Mouse (Mus musculus) heart, adult 2 months (tissue): Measurements from ENCODE around the gene Gjb3. TPM values are rescaled to one million over a fixed set of nuclear protein-coding genes. Genes with fewer than 3 reads are reported as not detected.

Experiments used
- DNase-seq, 2 experiments: peaks; one replicate each; pipeline ENCODE4 v3.0.0; 2021
- H3K27ac ChIP-seq: fragments of 200-600 bp; 2 replicates; pipeline ENCODE4 v1.8.1; 2022
- H3K27me3 ChIP-seq: fragments of 200-500 bp; 2 replicates; pipeline ENCODE4 v1.6.1; 2012; ENCODE audit warnings: mild to moderate bottlenecking, low read length, inconsistent platforms, mixed read lengths; ENCODE audit not compliant: control insufficient read depth, insufficient read depth
- H3K36me3 ChIP-seq: fragments of 200-500 bp; 2 replicates; pipeline ENCODE4 v1.6.1; 2012; ENCODE audit warnings: low read length, inconsistent platforms; ENCODE audit not compliant: control insufficient read depth, insufficient read depth
- H3K4me1 ChIP-seq: fragments of 200-500 bp; 2 replicates; pipeline ENCODE4 v1.6.1; 2011; ENCODE audit warnings: low read length; ENCODE audit not compliant: control insufficient read depth, insufficient read depth
- H3K4me3 ChIP-seq: fragments of 200-600 bp; 2 replicates; pipeline ENCODE4 v1.8.1; 2022
- H3K79me2 ChIP-seq: fragments of 200-500 bp; replicated peaks from 2 replicates; pipeline ENCODE4 v1.6.1; 2012; ENCODE audit warnings: mild to moderate bottlenecking, inconsistent platforms, low read length, moderate library complexity, mixed read lengths; ENCODE audit not compliant: control insufficient read depth, insufficient read depth
- H3K9ac ChIP-seq: fragments of 200-500 bp; 2 replicates; pipeline ENCODE4 v1.6.1; 2012; ENCODE audit warnings: low read depth, mild to moderate bottlenecking, control low read depth, inconsistent platforms, low read length, mixed read lengths
- CTCF ChIP-seq: fragments of 200-600 bp; IDR thresholded peaks from 2 replicates; pipeline ENCODE4 v1.8.1; 2022; ENCODE audit warnings: antibody characterized with exemption, mild to moderate bottlenecking, moderate library complexity
- EP300 ChIP-seq: fragments of 200-500 bp; IDR thresholded peaks from 2 replicates; pipeline ENCODE4 v1.6.1; 2011; ENCODE audit warnings: low read depth, low read length, control low read depth; ENCODE audit not compliant: insufficient read depth
- POLR2A ChIP-seq: fragments of 200-500 bp; IDR thresholded peaks from 2 replicates; pipeline ENCODE4 v1.6.1; 2011; ENCODE audit warnings: mild to moderate bottlenecking, low read depth, low read length, control low read depth; ENCODE audit not compliant: insufficient read depth
- WGBS: fragments of 180-500 bp; shearing (Covaris S2); methylation state at CpG from one replicate; pipeline ENCODE4 v1.1.7; 2018; 5-methylcytosine and 5-hydroxymethylcytosine counted together
- intact Hi-C: fragments of 180-260 bp; cut with DNase I; formaldehyde crosslinking; loops from one replicate; pipeline ENCODE4 v1.15.1; 2025
- polyA plus RNA-seq: library from polyadenylated mRNA; depleted of rRNA; stranded (reverse); fragments of >200 nt; gene quantifications from 2 replicates; pipeline ENCODE4 v1.2.3, GENCODE M21; 2012
- total RNA-seq, 2 experiments: library from RNA; stranded (reverse); gene quantifications; 2 replicates each; pipeline ENCODE4 v1.2.3; 2021

Gjb3 gene
- total and polyA plus RNA-seq, 3 experiments, result 0.25 TPM; not detected in 2

DNA sequence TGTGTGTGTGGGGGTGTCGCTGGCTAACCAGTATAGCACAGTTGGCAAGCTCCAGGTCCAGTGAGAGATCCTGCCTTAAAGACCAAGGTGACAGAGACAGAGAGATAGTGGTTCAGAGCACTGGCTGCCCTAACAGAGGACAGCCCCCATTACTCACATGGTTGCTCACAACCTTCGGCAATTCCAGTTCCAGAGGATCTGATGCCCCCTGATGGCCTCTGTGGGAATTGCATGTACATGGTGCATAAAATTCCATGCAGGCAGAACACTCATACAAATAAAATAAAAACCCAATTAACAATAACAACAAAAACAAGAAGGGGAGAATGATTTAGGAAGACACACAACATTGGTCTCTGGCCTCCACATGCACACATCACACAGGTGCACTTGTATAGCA is 39.8 kb upstream of the Gjb3 start:
- no peaks in the 10 kb centered on the region for H3K27me3 ChIP-seq
- DNase-seq, result no peak
- H3K9ac ChIP-seq, result no peak overlapping the region
- H3K36me3 ChIP-seq, result no peaks in the 10 kb centered on the region
- no peak for TF ChIP-seq EP300
- no peak for TF ChIP-seq POLR2A
- TF ChIP-seq CTCF, result peak; percentile 45
- H3K4me3 ChIP-seq, result no peak overlapping the region
- intact Hi-C loops, result no loop called here
- WGBS, result 56% methylated on average over 2 of the region's 2 CpGs
- no peaks in the 10 kb centered on the region for H3K4me1 ChIP-seq
- no peaks in the 10 kb centered on the region for H3K79me2 ChIP-seq
- H3K27ac ChIP-seq, result no peak overlapping the region

GRCm38 (mm10) chr4:127368379-127368973 is 37.8 kb upstream of the Gjb3 start:
- H3K9ac ChIP-seq, result no peak overlapping the region
- no peak for TF ChIP-seq POLR2A
- peak; percentile 88 for TF ChIP-seq CTCF
- peak; percentile 60; the same call in 1 of the 2 replicates for TF ChIP-seq EP300
- no peaks in the 10 kb centered on the region for H3K4me1 ChIP-seq
- WGBS, result 23% methylated on average over 13 of the region's 13 CpGs
- no peaks in the 10 kb centered on the region for H3K79me2 ChIP-seq
- H3K36me3 ChIP-seq, result no peaks in the 10 kb centered on the region
- intact Hi-C loops, result loop anchor here (1.0 to 5.0 kb wide), 3 partner anchors 67 to 1174 kb away; no protein-coding TSS in a partner anchor
- H3K4me3 ChIP-seq, result no peak overlapping the region
- peak; percentile 35 to 77 for DNase-seq
- no peaks in the 10 kb centered on the region; the same call in 1 of the 2 replicates for H3K27me3 ChIP-seq
- no peak overlapping the region for H3K27ac ChIP-seq

DNA sequence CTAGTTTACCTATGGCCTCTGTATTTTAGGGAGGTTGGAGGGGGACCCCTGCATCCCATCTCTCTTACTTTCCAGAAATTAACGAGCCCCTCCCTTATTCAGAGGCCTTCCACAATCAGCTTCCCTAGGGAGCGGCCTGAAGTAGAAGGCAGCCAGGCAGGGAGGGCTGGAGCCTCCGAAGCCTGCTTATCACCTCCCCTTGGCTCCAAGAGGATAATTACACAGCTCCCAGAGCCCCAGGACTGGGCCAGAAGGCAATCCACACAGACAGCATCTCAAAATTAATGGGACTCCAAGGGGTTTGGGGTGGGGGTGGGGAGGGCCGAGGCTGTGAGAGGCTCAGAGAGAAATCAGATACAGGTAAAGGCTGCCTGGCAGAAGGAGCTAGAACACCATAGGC is 35.2 kb upstream of the Gjb3 start:
- Histone ChIP-seq H3K36me3 (no peaks in the 10 kb centered on the region), H3K79me2 (no peaks in the 10 kb centered on the region), H3K27ac (no peak overlapping the region), H3K27me3 (no peaks in the 10 kb centered on the region; the same call in 1 of the 2 replicates), H3K4me3 (no peak overlapping the region), H3K9ac (no peak overlapping the region), H3K4me1 (no peaks in the 10 kb centered on the region)
- DNase-seq, result no peak
- intact Hi-C loops, result loop anchor here (5.0 kb wide), 1 partner anchor 1176 kb away; no protein-coding TSS in a partner anchor
- TF ChIP-seq POLR2A, result no peak
- TF ChIP-seq CTCF, result no peak
- TF ChIP-seq EP300, result no peak
- 24% methylated on average over 4 of the region's 4 CpGs for WGBS

DNA sequence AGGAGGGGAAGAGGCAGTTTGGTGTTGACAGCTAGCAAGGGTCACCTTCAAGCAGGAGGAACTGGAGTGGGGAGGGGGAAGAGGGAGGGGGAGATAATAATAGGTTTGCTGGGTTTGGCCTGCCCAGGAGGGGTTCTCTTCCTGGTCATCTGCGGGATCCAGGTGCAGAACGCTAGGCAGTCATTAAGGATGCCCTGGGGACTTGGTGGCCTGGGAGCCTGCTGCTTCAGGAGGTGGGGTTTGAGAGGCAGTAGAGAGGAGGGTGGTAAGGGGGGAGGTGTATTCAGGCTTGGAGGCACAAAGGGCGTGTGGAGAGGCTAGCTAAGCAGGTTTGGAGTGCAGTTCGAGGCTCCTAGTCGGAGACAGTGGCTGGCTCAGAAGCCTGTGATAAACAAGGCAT is 34.8 kb upstream of the Gjb3 start:
- no peak overlapping the region for H3K27ac ChIP-seq
- WGBS, result 23% methylated on average over 5 of the region's 5 CpGs
- TF ChIP-seq CTCF (no peak), EP300 (no peak), POLR2A (no peak)
- intact Hi-C loops, result loop anchor here (5.0 kb wide), 1 partner anchor 1177 kb away; no protein-coding TSS in a partner anchor
- H3K79me2 ChIP-seq, result no peaks in the 10 kb centered on the region
- no peaks in the 10 kb centered on the region; the same call in 1 of the 2 replicates for H3K27me3 ChIP-seq
- H3K4me1 ChIP-seq, result no peaks in the 10 kb centered on the region
- no peak for DNase-seq
- no peak overlapping the region for H3K9ac ChIP-seq
- no peak overlapping the region for H3K4me3 ChIP-seq
- no peaks in the 10 kb centered on the region for H3K36me3 ChIP-seq

- intact Hi-C loops, result no loop called here
- H3K36me3 ChIP-seq, result no peaks in the 10 kb centered on the region
- no peak for DNase-seq
- 58% methylated on average over 6 of the region's 6 CpGs for WGBS
- H3K27me3 ChIP-seq, result no peaks in the 10 kb centered on the region; the same call in 1 of the 2 replicates
- no peaks in the 10 kb centered on the region for H3K79me2 ChIP-seq
- no peak overlapping the region for H3K9ac ChIP-seq
- H3K4me1 ChIP-seq, result no peaks in the 10 kb centered on the region
- TF ChIP-seq POLR2A (no peak), EP300 (no peak), CTCF (no peak)
- no peak overlapping the region for H3K27ac ChIP-seq
- no peak overlapping the region for H3K4me3 ChIP-seq
Measured at GRCm38 (mm10) chr4:127364431-127364830, 33.8 kb upstream of the Gjb3 start.

GRCm38 (mm10) chr4:127363331-127363730 is 32.7 kb upstream of the Gjb3 start:
- DNase-seq, result no peak
- Histone ChIP-seq H3K27ac (no peak overlapping the region), H3K4me3 (no peak overlapping the region), H3K9ac (no peak overlapping the region), H3K79me2 (no peaks in the 10 kb centered on the region), H3K36me3 (no peaks in the 10 kb centered on the region), H3K4me1 (no peaks in the 10 kb centered on the region), H3K27me3 (no peaks in the 10 kb centered on the region; the same call in 1 of the 2 replicates)
- WGBS, result 63% methylated on average over 4 of the region's 4 CpGs
- intact Hi-C loops, result no loop called here
- TF ChIP-seq POLR2A, result no peak
- TF ChIP-seq CTCF, result peak; percentile 57
- TF ChIP-seq EP300, result no peak
